Mouse (Mus musculus) frontal cortex, postnatal 36 days (tissue): ENCODE measurements around the gene Tcl1.
A peak's percentile ranks its signal among the peaks of the same experiment; 100 is the strongest.
"Not testable (repeated sequence)": the region's sequence is repeated elsewhere in the genome, so short reads cannot be mapped to it uniquely, and the experiment has no call there.

Experiments
- DNase-seq, 2 experiments: peaks; one replicate each; pipeline ENCODE4 v3.0.0; 2022; ENCODE audit warnings: low spot score in 2 of 2

Tcl1 gene

DNA sequence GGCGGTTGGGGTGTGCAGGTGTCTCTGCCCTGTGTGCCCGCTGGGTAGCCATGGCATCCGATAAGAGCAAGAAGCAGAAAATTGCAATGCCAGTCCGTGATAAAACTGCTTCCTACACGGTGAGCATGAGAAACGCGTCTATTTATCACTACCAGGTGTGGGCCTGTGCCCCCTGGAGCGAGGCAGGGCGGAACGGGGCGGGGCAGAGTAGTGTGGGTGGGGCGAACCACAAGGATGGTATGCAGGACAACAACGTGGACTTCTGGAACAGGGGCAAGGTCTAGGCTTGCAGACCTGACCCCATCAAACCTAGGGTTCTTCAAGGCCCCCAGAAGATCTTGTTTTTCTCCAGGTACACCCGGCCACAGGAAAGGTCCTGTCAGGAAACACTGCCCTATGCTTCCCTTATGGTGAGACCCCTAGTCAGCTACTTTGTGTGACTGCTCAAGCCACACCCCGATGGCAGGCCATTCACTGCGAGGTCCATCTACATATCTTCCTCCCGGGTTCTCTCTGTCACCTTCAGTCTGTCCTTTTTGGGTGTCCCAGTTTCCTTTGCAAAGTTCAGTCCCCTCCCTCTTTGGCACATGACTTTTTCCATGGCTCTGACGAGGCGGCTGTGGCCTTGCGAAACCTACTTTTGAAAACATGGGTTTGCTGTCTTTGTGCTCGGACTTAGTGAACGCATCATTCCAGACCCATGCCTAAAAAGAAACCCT lies at the start of gene Tcl1:
Tcl1 (minus strand) TSS at position 193 of the 719 bp plus-strand sequence.
- DNase-seq: no peak

DNA sequence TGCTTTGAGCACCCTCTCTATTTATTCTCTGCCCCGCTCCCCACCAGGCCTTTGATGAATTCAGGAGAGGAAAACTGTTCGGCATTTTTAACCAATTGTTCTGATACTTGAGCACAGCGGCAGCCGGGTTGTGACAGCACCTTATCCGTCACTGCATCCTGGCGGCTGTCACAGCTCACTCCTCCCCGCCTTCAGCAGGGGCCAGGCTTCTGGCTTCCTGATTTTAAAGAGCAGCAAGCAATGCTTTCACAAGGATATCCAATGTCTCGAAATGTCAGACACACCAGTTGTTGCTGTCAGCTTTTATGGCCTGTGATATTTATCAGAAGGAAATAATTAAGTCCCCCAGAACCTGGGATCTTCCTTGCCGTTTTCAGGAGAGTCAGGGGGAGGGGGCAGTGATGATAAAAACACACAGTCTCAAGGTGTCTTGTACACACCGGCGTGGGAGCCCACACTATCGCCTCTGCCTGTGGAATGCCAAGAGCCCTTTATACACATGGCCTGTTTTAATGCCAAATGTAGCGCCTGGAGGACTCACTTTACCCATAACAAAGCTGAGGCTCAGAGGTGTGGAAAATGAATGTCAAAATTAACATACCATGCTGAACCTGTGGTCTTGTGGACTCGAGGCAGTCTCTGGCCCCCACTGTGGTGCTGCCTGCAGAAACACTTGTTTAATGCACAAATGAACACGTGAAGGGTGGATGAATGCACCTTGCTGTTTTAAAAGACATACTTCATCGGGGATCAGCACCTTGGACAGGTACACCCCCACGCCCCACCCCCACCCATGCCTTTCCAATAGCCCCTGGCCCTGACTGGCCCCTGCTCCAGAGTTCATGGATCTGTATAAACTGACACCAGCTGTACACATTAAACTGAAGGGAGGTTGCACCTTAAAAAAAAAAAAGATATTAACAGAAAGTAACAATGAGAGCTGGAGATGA lies 48.7 kb upstream of the Tcl1 start:
- DNase-seq: no peak

DNA sequence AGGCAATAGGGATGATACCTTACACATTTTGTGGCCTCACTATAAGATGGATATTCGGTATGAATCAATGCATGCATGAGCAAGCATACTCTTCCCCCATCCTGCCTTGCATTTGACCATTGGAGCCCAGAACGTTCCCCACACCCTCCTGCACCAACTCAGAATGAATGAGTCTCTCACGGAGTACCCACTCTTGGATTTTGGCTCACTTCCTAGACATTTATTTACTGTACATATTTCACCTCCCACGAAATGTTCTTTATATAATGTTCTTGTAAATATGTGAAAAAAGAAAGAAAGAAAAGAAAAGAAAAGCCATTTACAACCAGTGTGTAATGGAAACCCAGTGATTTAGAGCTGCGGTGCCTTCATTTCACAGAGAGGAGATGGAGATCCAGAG lies 44.5 kb upstream of the Tcl1 start:
- no peak for DNase-seq

DNA sequence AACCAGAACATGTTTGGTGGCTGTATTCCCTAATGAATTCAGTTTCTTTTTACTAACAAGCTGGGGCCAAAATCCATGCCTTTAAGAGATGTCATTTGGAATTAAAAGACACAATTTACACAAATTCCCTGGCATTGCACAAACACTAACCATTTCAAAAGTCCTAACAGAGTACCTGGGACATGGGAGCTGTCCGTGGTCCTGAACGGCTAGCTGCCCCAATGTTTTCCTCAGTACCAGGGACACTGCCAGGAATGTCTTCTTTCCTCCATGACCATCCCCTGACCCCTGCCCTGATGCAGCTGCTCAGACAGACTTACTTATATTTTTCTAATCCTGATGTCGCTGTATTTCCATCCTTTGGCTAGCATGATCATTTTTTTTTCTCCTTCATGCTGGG lies 43.5 kb upstream of the Tcl1 start:
- no peak for DNase-seq

DNA sequence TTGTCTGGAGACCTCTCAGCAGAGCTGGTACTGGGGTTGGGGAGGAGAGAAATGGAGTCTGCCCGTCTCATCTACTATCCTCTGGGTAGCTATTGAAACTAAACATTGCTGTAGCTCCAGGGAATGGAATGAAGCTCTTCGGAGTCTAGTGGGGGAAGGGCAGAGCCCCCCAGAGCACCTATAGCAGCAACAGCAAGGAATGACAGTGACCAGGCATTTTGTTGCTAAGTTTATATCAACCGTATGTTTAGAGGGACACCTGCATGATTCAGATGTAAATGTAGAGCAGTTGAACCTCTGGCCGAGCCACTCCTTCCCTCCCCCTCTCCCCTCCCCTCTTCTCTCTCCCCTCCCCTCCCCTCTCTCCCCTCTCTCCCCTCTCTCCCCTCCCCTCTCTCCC lies 36.6 kb upstream of the Tcl1 start:
- no peak for DNase-seq

DNA sequence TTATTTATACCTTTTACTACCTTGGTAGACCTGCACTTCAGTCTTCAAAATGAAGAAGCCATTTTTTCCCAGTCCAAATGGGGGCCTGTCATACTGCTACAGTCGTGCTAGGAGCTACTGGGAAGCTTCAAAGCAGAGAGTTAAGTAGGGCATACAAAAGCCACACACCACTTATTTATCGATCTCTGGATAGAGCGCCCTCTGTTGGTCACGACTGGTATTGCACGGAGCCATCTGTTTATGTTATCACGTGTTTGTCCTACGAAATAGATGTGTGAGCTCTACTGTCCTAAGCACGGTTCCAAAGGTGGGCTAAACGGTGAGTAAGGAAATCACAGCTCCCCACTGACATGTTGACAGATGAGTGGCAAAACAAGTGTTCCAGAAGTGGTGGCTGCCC lies 36.2 kb upstream of the Tcl1 start:
- no peak for DNase-seq

DNA sequence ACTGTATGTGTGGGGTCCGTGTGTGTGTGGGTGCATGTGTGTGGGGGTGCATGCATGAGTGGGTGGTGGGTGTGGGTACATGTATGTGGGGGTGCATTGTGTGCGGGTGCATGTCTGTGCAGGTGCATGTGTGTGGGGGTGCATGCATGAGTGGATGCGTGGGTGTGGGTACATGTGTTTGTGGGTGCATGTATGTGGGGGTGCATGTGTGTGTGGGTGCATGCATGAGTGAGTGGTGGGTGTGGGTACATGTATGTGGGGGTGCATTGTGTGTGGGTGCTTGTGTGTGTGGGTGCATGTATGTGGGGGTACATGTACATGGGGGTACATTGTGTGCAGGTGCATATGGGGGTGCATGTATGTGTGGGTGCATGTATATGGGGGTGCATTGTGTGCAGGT lies 31.2 kb upstream of the Tcl1 start:
- no peak for DNase-seq

DNA sequence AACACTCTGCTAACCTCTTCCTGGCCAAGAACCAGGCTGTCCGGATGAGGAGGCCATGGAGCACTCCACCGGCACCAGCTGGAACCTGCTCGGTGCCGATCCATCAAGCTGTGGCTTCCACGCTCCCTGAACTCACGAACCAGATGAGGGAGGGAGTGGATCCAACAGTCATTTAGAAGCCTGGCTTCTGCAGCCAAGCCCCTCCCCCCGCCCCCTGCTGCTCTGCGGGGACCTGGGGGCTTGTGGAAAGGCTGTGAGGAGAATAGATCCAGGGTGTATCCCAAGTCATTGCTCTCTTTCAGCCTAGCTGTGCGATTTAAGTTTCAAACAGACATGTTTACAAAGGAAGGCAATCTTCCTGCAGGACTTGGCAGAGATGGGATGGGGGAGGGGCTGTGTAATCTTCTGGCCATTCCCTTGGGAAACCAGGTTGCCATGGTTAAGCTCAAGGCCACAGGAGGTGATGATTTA lies 26.2 kb upstream of the Tcl1 start:
- DNase-seq: no peak

DNA sequence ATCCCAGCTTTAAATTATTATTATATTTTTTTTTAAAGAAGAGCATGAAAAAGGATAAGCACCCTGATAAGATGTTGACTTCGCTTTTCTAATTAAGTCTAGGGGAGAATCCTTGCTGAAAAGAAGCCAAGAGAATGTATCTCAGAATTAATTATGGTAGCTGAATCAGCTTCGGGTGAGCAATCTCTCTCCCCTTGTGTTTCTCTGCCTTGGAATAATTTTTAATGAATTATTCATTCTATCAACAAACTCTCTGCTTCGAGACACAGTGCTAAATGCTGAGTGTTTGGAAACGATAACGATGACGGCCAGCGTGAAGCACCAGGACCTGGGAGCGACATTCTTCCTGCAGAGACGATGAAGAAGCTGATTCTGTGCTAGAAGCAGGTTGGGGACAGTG lies 16.5 kb upstream of the Tcl1 start:
- no peak for DNase-seq

DNA sequence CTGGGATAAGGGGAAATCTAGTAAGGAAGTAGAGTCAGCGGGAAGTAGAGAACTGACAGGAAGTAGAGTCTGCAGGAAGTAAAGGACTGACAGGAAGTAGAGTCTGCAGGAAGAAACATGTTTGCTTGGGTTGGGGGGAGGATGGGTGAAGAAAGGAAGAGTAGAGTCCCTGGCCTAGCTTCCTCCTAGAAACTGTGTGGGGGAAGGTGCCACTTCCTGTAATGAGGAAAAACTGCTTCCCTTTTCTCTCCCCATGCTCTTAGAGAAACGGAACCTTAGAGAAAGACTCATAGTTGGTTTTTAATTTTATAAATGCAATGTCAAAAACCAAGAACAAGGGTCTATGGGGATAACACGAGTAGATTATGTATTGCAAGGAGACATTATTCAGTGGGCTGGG lies 12.5 kb upstream of the Tcl1 start:
- DNase-seq: no peak

DNA sequence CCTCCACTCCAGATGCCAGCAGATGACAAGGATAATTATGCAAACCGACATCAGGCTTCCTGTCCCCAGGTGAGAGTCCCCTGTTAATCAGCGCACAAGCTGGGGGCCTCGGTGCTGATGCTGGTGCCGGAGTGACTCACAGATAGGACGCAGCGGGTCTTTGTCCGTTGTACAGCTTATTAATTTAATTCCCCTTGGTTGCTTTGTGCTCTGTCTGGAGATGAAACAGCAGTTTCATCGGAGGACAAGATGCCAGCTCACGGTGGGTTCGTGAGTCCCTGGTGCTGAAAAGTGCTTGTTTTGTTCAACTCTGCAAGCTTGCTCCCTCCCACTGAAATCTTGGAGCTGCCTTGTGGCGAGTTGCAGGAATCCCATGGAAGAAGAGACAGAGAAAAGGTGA lies 11.8 kb upstream of the Tcl1 start:
- DNase-seq: no peak

DNA sequence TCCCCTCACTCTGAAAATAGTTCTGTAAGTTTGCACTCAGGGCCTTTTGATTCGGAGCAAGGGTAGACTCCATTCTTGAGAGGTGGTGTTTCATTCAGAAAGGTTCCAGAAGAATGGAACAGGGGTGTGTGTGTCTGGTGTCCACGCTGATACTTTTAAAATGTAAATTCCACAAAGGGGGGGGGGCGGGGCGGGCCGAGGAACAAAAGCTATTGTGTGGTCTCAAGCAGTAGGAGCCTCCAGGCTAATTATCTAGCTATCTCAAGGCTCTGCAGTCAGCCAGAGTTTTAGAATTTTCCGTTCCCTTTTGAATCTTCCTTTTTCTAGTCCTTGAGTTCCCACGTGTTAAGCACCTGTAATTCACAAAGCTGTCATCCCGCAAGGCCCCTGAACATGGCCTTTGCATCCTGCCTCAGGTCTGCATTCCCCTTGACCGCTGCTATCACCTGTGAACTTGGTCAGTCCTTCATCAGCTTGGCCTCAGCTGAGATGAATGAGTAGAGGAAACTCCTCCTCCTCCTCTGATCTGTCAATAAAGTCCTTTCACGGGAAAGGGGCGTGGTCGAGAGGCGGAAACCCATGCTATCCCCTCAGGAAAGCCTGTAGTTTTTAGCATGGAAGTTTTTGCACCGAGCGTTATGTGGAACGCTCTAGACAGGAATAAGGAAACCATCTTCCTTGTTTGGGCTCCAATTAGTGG lies 2.2 kb upstream of the Tcl1 start:
- no peak for DNase-seq

DNA sequence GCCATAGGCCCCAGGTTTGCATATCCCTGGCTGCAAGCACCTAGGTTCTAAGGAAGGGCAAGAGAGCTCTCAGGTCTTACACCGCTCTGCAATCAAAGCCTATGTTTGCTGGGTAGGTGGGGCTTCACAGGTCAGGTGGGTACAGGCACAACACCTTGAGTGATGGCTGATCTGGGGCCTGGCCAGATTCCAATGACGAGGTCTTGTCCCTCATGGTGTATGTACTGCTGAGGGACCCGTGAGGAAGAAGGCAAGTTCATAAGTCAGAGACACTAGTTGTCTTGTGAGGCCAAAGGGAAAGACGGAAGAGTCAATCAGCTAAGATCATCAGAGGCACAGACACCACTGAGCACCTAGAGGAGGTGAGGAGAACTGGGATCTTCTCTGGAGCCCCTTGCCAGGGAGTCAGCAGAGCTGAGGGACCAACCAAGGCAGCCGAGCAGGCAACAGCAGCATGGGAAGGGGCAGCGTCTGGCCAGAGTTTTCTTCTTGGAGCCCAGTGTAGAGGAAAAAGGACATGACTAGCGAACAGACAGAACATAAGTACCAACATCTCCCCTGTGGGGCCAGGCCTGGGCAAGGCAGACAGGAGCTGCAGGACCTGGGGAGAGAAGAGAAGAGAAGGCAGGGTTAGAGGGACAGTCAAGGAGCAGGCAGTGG lies 5.4 kb downstream of the Tcl1 start:
- DNase-seq: no peak

DNA sequence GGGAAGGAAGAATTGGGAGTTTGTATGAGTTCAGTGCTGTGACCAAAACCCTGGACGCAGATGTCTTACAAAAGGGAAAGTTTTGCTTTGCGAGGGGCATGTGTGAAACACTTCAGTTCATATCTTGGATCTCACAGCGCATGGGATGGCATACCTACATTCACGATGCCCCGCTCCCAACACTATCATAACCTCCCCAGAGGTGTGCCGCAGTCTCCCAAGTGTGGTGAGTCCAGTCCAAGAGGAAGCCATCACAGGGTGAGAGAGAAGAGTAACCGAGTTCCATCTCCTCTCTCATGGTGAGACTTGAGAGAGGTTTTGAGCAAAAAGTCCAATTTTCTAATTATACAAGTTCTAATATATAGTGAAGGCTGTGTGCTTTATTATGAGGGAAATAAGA lies 13.4 kb downstream of the Tcl1 start:
- no peak for DNase-seq

DNA sequence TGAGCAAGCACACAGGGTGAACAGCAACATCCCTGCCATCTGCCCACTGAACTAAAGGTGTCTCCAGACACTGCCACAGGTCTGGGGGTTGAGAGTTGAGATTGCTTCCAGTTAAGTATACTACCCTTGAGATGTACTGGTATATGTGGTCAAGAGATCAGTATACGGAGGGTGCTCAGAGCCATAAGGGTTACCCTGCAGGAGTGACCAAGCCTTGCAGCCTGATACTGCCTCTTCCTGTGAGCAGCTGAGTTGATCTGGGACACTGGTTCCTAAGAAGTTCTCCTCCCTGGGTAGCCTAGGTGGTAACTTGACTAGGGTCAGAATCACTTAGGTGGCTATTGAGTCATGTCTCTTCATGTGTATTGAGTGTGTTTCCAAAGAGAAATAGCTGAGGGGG lies 14.2 kb downstream of the Tcl1 start:
- no peak for DNase-seq

DNA sequence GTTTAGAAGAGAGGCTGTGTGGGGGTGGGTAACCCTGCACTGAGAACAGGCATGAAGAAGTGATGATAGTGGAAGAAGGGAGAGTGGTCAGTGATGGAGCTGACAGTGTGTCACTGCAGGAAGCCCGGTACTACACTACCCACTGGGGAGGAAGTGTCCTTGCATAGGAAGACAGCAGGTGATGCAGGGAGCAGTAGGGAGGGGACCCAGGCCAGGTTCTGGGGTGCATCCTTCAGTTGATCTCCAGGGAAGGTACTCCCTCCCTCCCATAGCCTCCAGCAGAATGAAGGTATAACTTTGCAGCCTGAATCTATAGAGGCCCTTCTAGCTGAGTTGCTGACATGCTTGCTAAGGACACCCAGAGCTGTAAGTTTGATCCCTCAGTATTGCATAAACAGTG lies 15.5 kb downstream of the Tcl1 start:
- no peak for DNase-seq

DNA sequence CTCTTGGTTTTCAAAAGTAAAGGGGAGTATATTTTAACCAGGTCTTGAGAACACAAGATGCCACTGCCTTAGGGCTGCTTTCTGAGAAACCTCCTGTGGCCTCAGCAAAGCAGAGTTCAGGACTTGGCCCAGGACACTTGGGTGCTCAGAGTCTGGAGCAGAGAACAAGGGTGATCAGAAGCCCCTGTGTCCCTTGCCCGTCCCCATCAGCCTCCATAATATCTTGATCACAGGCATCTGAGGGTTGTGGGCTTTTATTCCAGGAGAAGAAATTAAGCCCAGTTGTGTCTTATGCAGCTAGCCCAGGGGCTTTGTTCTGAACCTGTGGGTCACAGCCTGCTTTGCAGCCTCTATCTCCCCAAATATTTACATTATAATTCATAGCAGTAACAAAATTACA lies 20.9 kb downstream of the Tcl1 start, which contains the start of gene Tcl1b4:
Tcl1b4 (plus strand) TSS at position 301 of the 400 bp plus-strand sequence.
- not testable (repeated sequence) for DNase-seq

DNA sequence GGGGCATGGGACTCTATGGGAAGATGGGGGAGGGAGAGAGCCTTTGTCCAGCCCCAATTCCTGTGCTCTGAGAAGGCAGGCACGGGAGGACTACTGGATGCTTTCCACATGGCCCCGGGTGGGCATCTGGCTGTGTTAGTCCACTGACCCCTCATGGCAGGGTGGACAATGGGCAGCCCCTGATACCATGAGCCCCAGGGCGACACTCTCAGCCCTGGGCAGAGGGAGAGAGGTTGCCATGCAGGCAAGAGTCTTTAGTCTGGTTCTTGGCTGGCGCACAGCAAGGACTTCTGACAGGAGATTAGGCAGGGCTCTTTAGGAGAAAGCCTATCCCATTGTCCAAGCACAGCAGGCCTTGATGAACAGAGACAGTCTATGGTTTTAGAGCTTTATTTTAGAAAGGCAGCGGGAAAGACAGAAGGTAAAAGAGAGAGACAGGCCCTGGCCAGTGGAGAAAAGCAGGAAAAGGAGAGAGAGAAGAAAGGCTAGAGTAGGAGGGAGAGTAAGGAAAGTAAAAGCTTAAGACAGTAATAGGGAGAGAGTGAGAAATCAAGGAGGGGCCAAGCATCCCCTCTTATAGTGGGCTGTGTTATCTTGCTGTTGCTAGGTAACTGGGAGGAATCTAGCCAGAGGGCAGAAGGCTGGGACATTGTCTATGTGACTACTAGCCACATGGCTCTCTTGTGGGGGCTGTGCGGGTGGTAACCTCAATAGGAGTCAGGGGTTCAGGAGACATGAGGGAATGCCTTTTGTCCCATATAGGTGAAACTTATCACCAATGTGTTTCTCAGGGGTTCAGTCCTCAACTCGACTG lies 22.7 kb downstream of the Tcl1 start:
- DNase-seq: not testable (repeated sequence)

DNA sequence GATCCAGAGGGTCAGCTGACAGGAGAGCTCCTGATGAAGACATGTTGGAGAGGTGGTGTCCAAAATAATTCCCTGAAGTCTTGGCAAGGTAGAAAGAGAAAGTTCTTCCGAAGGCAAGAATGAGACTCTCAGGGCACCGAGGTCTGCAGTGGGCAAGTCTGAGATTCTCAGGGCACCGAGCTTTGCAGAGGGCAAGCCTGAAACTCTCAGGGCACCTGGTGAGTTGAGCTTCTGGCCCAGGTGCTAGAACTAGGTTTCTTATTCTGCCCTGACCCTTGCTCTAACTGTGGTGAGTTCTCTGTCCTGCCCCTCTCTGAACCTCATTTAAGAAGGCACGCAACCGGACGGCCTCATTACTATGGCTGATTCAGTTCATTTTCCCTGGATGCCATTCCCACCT lies 31.9 kb downstream of the Tcl1 start, which contains the start of gene Tcl1b3:
Tcl1b3 (plus strand) TSS at position 301 of the 400 bp plus-strand sequence.
- DNase-seq: not testable (repeated sequence)

DNA sequence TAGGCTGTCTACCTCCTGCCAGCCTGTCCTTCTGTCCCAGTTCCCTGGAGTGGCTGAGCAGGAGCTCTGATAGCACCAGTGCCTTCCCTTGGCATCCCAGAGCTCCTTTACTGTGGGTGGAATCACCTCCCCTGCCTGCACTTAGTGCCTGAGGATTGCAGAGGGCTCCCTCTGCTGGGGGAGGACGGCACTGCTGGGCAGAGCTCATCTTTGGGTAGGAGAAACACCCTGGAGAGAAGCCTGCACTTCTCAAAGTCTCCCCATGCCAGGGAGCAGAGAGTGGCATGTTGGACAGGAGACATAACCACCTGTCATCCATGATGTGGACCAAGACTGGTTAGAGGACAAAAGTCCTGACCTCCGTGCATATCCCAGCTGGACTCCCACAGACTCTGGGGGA lies 33.6 kb downstream of the Tcl1 start:
- peak; percentile 2 to 10 for DNase-seq
